Mouse (Mus musculus): ENCODE results near the gene Armc2. TPM values are rescaled to one million over a fixed set of nuclear protein-coding genes. Genes with fewer than 3 reads are reported as not detected.

Gene Armc2
- polyA plus RNA-seq, 2 experiments: 3.6 to 4.8 TPM

DNA sequence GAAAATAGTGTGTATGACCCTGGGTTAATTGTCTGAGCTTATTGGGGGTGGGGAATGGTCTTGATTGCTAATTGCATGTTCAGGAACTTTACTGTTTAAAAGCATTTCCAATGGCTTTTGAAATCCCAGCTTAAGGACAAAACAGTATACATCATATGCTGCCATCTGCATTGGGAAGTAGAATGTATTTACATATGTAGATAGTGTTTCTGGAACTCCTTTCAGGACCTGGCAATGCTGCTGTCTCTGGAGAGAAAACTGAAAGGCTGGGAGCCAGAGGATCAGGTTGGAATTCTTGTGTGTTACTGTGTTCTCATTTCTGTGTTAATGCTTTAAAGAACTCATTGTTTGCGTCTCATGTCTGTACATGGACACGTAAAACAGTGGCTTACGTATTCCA lies 25.1 kb upstream of the Armc2 start:
- Histone ChIP-seq H3K4me2 (replicated peaks; ENCODE audit: low read depth, low read length, severe bottlenecking) (no peak overlapping the region), H3K4me1 (ENCODE audit: control insufficient read depth, insufficient read depth, low read length) (peaks cover 9% of the 10 kb centered on the region), H3K9ac (ENCODE audit: low read depth, low read length, severe bottlenecking) (no peak overlapping the region), H3K27me3 (ENCODE audit: control insufficient read depth, insufficient read depth, low read length) (no peaks in the 10 kb centered on the region), H3K9me3 (ENCODE audit: control insufficient read depth, low read length) (no peaks in the 10 kb centered on the region), H3K4me3 (replicated peaks; ENCODE audit: low read length) (no peak overlapping the region), H3K27ac (replicated peaks; ENCODE audit: low read depth, low read length) (no peak overlapping the region), H3K36me3 (ENCODE audit: control insufficient read depth, insufficient read depth, low read length) (no peaks in the 10 kb centered on the region)
- TF ChIP-seq POLR2A (IDR thresholded peaks at IDR 0.05; ENCODE audit: borderline replicate concordance, extremely low read depth, insufficient read depth, insufficient read length): no peak
- WGBS: 72% methylated on average over 3 of the region's 3 CpGs
- DNase-seq (ENCODE audit: low spot score): no peak
- ATAC-seq (ENCODE audit: low FRiP score, low read depth): no peak

DNA sequence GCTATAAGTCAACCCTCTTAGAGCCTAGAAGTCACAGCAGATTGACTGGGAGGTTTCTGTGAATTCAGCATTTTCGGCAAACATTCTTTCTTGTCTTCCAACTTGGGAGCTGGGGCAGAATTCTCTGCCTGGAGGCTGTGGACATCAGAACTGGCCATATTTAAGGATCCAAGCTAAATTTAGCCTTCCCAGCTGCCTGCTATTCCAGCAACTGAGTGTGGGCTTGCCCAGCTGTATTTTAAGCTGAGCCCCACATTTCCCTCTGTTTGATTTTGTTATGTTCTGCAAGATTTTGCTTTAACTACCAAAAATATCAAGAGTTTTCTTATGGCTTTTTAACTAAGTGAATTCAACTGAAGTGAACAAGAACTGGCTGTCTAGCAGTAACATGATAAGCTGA lies 24.6 kb upstream of the Armc2 start:
- Histone ChIP-seq H3K4me3 (replicated peaks; ENCODE audit: low read length) (no peak overlapping the region), H3K4me2 (replicated peaks; ENCODE audit: low read depth, low read length, severe bottlenecking) (no peak overlapping the region), H3K27ac (replicated peaks; ENCODE audit: low read depth, low read length) (no peak overlapping the region), H3K4me1 (ENCODE audit: control insufficient read depth, insufficient read depth, low read length) (peaks cover 9% of the 10 kb centered on the region), H3K9ac (ENCODE audit: low read depth, low read length, severe bottlenecking) (no peak overlapping the region), H3K36me3 (ENCODE audit: control insufficient read depth, insufficient read depth, low read length) (no peaks in the 10 kb centered on the region), H3K27me3 (ENCODE audit: control insufficient read depth, insufficient read depth, low read length) (no peaks in the 10 kb centered on the region), H3K9me3 (ENCODE audit: control insufficient read depth, low read length) (no peaks in the 10 kb centered on the region)
- ATAC-seq (ENCODE audit: low FRiP score, low read depth): no peak
- no peak for TF ChIP-seq POLR2A (IDR thresholded peaks at IDR 0.05; ENCODE audit: borderline replicate concordance, extremely low read depth, insufficient read depth, insufficient read length)
- DNase-seq (ENCODE audit: low spot score): no peak
- 64% methylated on average over 1 of the region's 1 CpGs for WGBS

GRCm38 (mm10) chr10:42042087-42042486 lies 23.8 kb upstream of the Armc2 start:
- H3K9me3 ChIP-seq (ENCODE audit: control insufficient read depth, low read length): no peaks in the 10 kb centered on the region
- H3K9ac ChIP-seq (ENCODE audit: low read depth, low read length, severe bottlenecking): no peak overlapping the region
- H3K27ac ChIP-seq (replicated peaks; ENCODE audit: low read depth, low read length): no peak overlapping the region
- 33% methylated on average over 7 of the region's 7 CpGs for WGBS
- ATAC-seq (ENCODE audit: low FRiP score, low read depth): no peak
- no peak for TF ChIP-seq POLR2A (IDR thresholded peaks at IDR 0.05; ENCODE audit: borderline replicate concordance, extremely low read depth, insufficient read depth, insufficient read length)
- H3K4me2 ChIP-seq (replicated peaks; ENCODE audit: low read depth, low read length, severe bottlenecking): no peak overlapping the region
- no peaks in the 10 kb centered on the region for H3K27me3 ChIP-seq (ENCODE audit: control insufficient read depth, insufficient read depth, low read length)
- no peak for DNase-seq (ENCODE audit: low spot score)
- H3K36me3 ChIP-seq (ENCODE audit: control insufficient read depth, insufficient read depth, low read length): no peaks in the 10 kb centered on the region
- no peak overlapping the region for H3K4me3 ChIP-seq (replicated peaks; ENCODE audit: low read length)
- peaks cover 11% of the 10 kb centered on the region for H3K4me1 ChIP-seq (ENCODE audit: control insufficient read depth, insufficient read depth, low read length)

DNA sequence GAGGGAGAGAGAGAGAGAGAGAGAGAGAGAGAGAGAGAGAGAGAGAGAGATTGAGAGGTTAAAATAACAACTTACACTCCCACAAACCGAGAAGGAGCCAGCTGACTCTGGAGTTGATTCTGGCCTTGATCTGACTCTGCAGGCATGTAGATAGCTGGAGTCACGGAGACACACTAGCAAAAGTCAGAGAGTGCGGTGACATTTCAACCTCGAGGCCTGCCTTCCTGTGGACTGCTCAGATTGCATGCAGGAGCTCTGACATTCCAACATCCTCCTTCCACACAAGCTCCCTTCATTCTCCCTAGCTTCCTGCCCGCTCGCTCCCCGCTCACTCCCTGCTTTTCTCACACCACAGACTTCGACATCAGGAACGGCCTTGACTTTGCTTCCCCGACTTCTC lies 20.3 kb upstream of the Armc2 start:
- no peak for DNase-seq (ENCODE audit: low spot score)
- Histone ChIP-seq H3K4me1 (ENCODE audit: control insufficient read depth, insufficient read depth, low read length) (peaks cover 19% of the 10 kb centered on the region), H3K27me3 (ENCODE audit: control insufficient read depth, insufficient read depth, low read length) (no peaks in the 10 kb centered on the region), H3K4me2 (replicated peaks; ENCODE audit: low read depth, low read length, severe bottlenecking) (no peak overlapping the region), H3K36me3 (ENCODE audit: control insufficient read depth, insufficient read depth, low read length) (no peaks in the 10 kb centered on the region), H3K9me3 (ENCODE audit: control insufficient read depth, low read length) (no peaks in the 10 kb centered on the region), H3K9ac (ENCODE audit: low read depth, low read length, severe bottlenecking) (no peak overlapping the region), H3K4me3 (replicated peaks; ENCODE audit: low read length) (no peak overlapping the region), H3K27ac (replicated peaks; ENCODE audit: low read depth, low read length) (0 out of 2 replicates have a peak overlapping the region, but pooled peaks have one; percentile 26)
- no peak for TF ChIP-seq POLR2A (IDR thresholded peaks at IDR 0.05; ENCODE audit: borderline replicate concordance, extremely low read depth, insufficient read depth, insufficient read length)
- WGBS: 37% methylated on average over 8 of the region's 10 CpGs
- no peak for ATAC-seq (ENCODE audit: low FRiP score, low read depth)

GRCm38 (mm10) chr10:42037301-42037870 lies 19.1 kb upstream of the Armc2 start:
- Histone ChIP-seq H3K36me3 (ENCODE audit: control insufficient read depth, insufficient read depth, low read length) (no peaks in the 10 kb centered on the region), H3K27me3 (ENCODE audit: control insufficient read depth, insufficient read depth, low read length) (no peaks in the 10 kb centered on the region), H3K9ac (ENCODE audit: low read depth, low read length, severe bottlenecking) (no peak overlapping the region), H3K4me1 (ENCODE audit: control insufficient read depth, insufficient read depth, low read length) (peaks cover 13% of the 10 kb centered on the region), H3K9me3 (ENCODE audit: control insufficient read depth, low read length) (no peaks in the 10 kb centered on the region), H3K4me3 (replicated peaks; ENCODE audit: low read length) (no peak overlapping the region), H3K4me2 (replicated peaks; ENCODE audit: low read depth, low read length, severe bottlenecking) (no peak overlapping the region), H3K27ac (replicated peaks; ENCODE audit: low read depth, low read length) (no peak overlapping the region)
- ATAC-seq (ENCODE audit: low FRiP score, low read depth) (no peak), DNase-seq (ENCODE audit: low spot score) (no peak)
- no peak for TF ChIP-seq POLR2A (IDR thresholded peaks at IDR 0.05; ENCODE audit: borderline replicate concordance, extremely low read depth, insufficient read depth, insufficient read length)
- WGBS: 33% methylated on average over 7 of the region's 7 CpGs

GRCm38 (mm10) chr10:42036846-42037245 lies 18.6 kb upstream of the Armc2 start:
- no peaks in the 10 kb centered on the region for H3K27me3 ChIP-seq (ENCODE audit: control insufficient read depth, insufficient read depth, low read length)
- peaks cover 13% of the 10 kb centered on the region; the same call in 1 of the 2 replicates for H3K4me1 ChIP-seq (ENCODE audit: control insufficient read depth, insufficient read depth, low read length)
- no peaks in the 10 kb centered on the region for H3K9me3 ChIP-seq (ENCODE audit: control insufficient read depth, low read length)
- DNase-seq (ENCODE audit: low spot score): no peak
- H3K27ac ChIP-seq (replicated peaks; ENCODE audit: low read depth, low read length): no peak overlapping the region
- H3K9ac ChIP-seq (ENCODE audit: low read depth, low read length, severe bottlenecking): no peak overlapping the region
- no peak for TF ChIP-seq POLR2A (IDR thresholded peaks at IDR 0.05; ENCODE audit: borderline replicate concordance, extremely low read depth, insufficient read depth, insufficient read length)
- no peak for ATAC-seq (ENCODE audit: low FRiP score, low read depth)
- 56% methylated on average over 4 of the region's 4 CpGs for WGBS
- no peak overlapping the region for H3K4me2 ChIP-seq (replicated peaks; ENCODE audit: low read depth, low read length, severe bottlenecking)
- no peaks in the 10 kb centered on the region for H3K36me3 ChIP-seq (ENCODE audit: control insufficient read depth, insufficient read depth, low read length)
- H3K4me3 ChIP-seq (replicated peaks; ENCODE audit: low read length): no peak overlapping the region
